ENCODE assay signal across 8 mouse cellular contexts in genomic region chr2:21917804-21918690, GRCm38 (mm10).
A peak's percentile ranks its signal among the peaks of the same experiment; 100 is the strongest.
DNase-seq lines count a peak whose midpoint lies in the region; ATAC-seq lines count a peak whose summit lies in the region.

No protein-coding gene starts in this region.

- H3K4me2 ChIP-seq in embryonic facial prominence, embryonic 11.5 days (ENCODE audit: low read depth, low read length), result peak overlapping the region; percentile 59
- H3K4me2 ChIP-seq in liver, embryonic 11.5 days, result peak overlapping the region; percentile 38

- peak overlapping the region; percentile 39; the same call in 1 of the 2 replicates for H3K9ac ChIP-seq in embryonic facial prominence, embryonic 11.5 days (replicated peaks; ENCODE audit: low read length)
- H3K9ac ChIP-seq in liver, embryonic 11.5 days (ENCODE audit: low read depth, low read length), result no peak overlapping the region

- H3K27ac ChIP-seq in embryonic facial prominence, embryonic 11.5 days (replicated peaks; ENCODE audit: low read depth, low read length), result no peak overlapping the region
- H3K27ac ChIP-seq in heart, embryonic 10.5 days, result 0 out of 2 replicates have a peak overlapping the region, but pooled peaks have one; percentile 16
- no peak overlapping the region for H3K27ac ChIP-seq in liver, embryonic 11.5 days (ENCODE audit: low read depth, low read length)

- no peaks in the 10 kb centered on the region for H3K27me3 ChIP-seq in embryonic facial prominence, embryonic 11.5 days (ENCODE audit: control insufficient read depth, insufficient read depth, low read length)
- no peaks in the 10 kb centered on the region for H3K27me3 ChIP-seq in heart, embryonic 10.5 days (ENCODE audit: insufficient read depth, poor library complexity, severe bottlenecking)
- no peaks in the 10 kb centered on the region; the same call in 1 of the 2 replicates for H3K27me3 ChIP-seq in liver, embryonic 11.5 days (replicated peaks; ENCODE audit: control insufficient read depth, insufficient read depth, low read length)

- H3K4me3 ChIP-seq in embryonic facial prominence, embryonic 11.5 days (ENCODE audit: low read depth, low read length), result peak overlapping the region; percentile 30
- peak overlapping the region; percentile 47 for H3K4me3 ChIP-seq in heart, embryonic 10.5 days
- 0 out of 2 replicates have a peak overlapping the region, but pooled peaks have one; percentile 5 for H3K4me3 ChIP-seq in liver, embryonic 11.5 days (ENCODE audit: low read depth, low read length)

- no peaks in the 10 kb centered on the region for H3K4me1 ChIP-seq in embryonic facial prominence, embryonic 11.5 days (ENCODE audit: control insufficient read depth, insufficient read depth, low read length)
- peaks cover 6% of the 10 kb centered on the region; the same call in 1 of the 2 replicates for H3K4me1 ChIP-seq in heart, embryonic 10.5 days
- no peaks in the 10 kb centered on the region for H3K4me1 ChIP-seq in liver, embryonic 11.5 days (replicated peaks; ENCODE audit: control insufficient read depth, insufficient read depth, low read length)

- 15% methylated on average over 16 of the region's 16 CpGs for WGBS in embryonic facial prominence, embryonic 11.5 days
- 29% methylated on average over 16 of the region's 16 CpGs for WGBS in heart, embryonic 10.5 days
- 34% methylated on average over 16 of the region's 16 CpGs for WGBS in liver, embryonic 11.5 days

- ATAC-seq in embryonic facial prominence, embryonic 11.5 days (replicated peaks; ENCODE audit: insufficient number of reproducible peaks, low FRiP score, low TSS enrichment, low read depth), result peak; percentile 92
- ATAC-seq in liver, embryonic 11.5 days (replicated peaks; ENCODE audit: low FRiP score), result 0 out of 2 replicates have a peak, but pooled peaks have one; percentile 18

- H3K9me3 ChIP-seq in embryonic facial prominence, embryonic 11.5 days (replicated peaks; ENCODE audit: control insufficient read depth, low read length), result no peaks in the 10 kb centered on the region
- H3K9me3 ChIP-seq in heart, embryonic 10.5 days, result no peaks in the 10 kb centered on the region; the same call in 1 of the 2 replicates
- H3K9me3 ChIP-seq in liver, embryonic 11.5 days (ENCODE audit: control insufficient read depth, low read length), result peaks cover 2% of the 10 kb centered on the region; the same call in 1 of the 2 replicates

- peak; percentile 6 for DNase-seq in urinary bladder, postnatal 14 days (ENCODE audit: low spot score)
- DNase-seq in urinary bladder, postnatal 25 days (ENCODE audit: low spot score), result no peak
- DNase-seq in embryonic facial prominence, embryonic 11.5 days (ENCODE audit: low spot score), result peak; percentile 80
- DNase-seq in heart, embryonic 10.5 days (ENCODE audit: low spot score), result no peak
- peak; percentile 27 for DNase-seq in kidney, postnatal 10 days
- peak; percentile 33 for DNase-seq in liver, embryonic 11.5 days (ENCODE audit: low spot score)
- peak; percentile 44 for DNase-seq in retina, postnatal 7 days (ENCODE audit: low read depth, low spot score)
- no peak for DNase-seq in thymus, postnatal 25 days

- no peaks in the 10 kb centered on the region for H3K36me3 ChIP-seq in embryonic facial prominence, embryonic 11.5 days (replicated peaks; ENCODE audit: control insufficient read depth, insufficient read depth, low read depth, low read length)
- H3K36me3 ChIP-seq in heart, embryonic 10.5 days, result no peaks in the 10 kb centered on the region
- H3K36me3 ChIP-seq in liver, embryonic 11.5 days (ENCODE audit: control insufficient read depth, insufficient read depth, low read length), result no peaks in the 10 kb centered on the region

Comparison
In these comparisons a context has a peak if more than half of its experiments do, and no peak if none do; other contexts are left out.
1. DNase-seq: peak in urinary bladder, postnatal 14 days (single experiment), embryonic facial prominence, embryonic 11.5 days (single experiment), kidney, postnatal 10 days (single experiment), liver, embryonic 11.5 days (single experiment) and retina, postnatal 7 days (single experiment); none in urinary bladder, postnatal 25 days (single experiment), heart, embryonic 10.5 days (single experiment) and thymus, postnatal 25 days (single experiment).
2. Peak in every context shown above with its lines, with median percentiles within 50 percentile points of each other: H3K4me3 ChIP-seq.